Mouse (Mus musculus) left cerebral cortex, adult 18-20 months (tissue): ENCODE results near the gene Zdhhc8. TPM values are rescaled to one million over a fixed set of nuclear protein-coding genes. Genes with fewer than 3 reads are reported as not detected.
A peak's percentile ranks its signal among the peaks of the same experiment; 100 is the strongest.

Experiments
- DNase-seq, 2 experiments: peaks; one replicate each; pipeline ENCODE4 v3.0.0; 2021 to 2022; ENCODE audit warnings: low spot score in 2 of 2, mixed read lengths in 1 of 2
- long read RNA-seq, 2 experiments: library from polyadenylated mRNA; stranded (forward); transcript quantifications; one replicate each; pipeline ENCODE4 v2.0.0; 2021
- total RNA-seq, 2 experiments: library from RNA; stranded (reverse); gene quantifications; 2 replicates each; pipeline ENCODE4 v1.2.3; 2021

Zdhhc8 gene
- total RNA-seq: 100 to 1,000 TPM; 106 to 124 TPM
- long read RNA-seq, experiment 1, full-length matches to known transcripts: 25 of 82 reads
- long read RNA-seq, experiment 1, partial matches to known transcripts: 21 of 82 reads
- long read RNA-seq, experiment 1, other reads (novel, unspliced or antisense): 36 of 82 reads
- long read RNA-seq, experiment 2, full-length matches to known transcripts: 22 of 76 reads
- long read RNA-seq, experiment 2, partial matches to known transcripts: 16 of 76 reads
- long read RNA-seq, experiment 2, other reads (novel, unspliced or antisense): 38 of 76 reads

DNA sequence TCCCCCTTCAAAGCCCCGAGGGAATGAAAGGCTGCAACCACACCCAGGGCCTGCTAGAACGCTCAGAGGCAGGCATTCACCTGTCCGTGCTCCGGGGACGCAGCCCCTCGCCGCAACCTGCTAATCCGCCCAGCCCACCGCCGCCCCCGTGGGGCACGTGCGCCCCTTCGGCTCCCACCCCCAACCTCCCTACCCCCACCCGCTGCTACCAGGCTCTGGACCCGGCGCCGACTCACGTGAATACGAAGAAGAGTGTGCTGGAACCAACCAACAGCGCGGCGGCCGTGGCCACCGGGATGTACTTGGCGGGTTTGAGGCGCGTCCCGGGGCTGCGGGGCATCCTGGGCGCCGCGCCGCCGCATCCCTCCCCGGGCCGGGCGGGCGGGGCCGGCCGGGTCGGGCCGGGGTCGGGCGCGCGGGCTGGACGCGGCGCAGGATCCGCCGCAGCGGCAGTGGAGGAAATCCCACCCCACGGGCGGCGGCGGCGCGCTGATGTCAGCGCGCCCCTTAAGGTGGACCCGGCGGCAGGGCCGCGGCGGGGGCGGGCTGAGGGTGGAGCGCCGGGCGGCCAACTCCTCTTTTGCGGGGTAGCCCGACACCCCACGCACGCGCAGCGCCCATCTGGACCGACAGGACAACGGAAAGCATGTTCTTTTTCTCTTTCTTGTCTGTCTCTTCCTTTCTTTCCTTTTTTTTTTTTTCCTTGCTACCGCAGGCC lies at the start of gene Zdhhc8:
TSS of gene Zdhhc8 (minus strand) at position 466 of the 718 bp plus-strand sequence.
- DNase-seq: peak; percentile 78 to 86

DNA sequence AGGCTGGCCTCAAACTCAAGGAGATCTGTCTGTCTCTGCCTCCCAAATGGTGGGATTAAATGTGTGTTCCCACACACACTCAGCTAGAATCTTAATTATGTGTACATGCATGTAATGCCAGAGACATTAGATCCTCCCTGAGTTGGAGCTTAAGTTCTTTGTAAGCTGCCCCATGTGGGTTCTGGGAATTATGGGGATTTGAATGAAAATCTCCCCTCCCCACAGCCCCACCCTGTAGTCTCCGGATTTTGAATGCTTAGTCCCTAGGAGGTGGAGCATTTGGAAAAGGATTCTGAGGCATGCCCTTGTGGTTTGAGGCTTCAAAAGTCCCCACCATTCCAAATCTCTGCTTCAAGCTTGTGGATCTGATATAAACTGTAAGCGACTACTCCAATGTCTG lies 40.2 kb upstream of the Zdhhc8 start:
- DNase-seq: no peak

DNA sequence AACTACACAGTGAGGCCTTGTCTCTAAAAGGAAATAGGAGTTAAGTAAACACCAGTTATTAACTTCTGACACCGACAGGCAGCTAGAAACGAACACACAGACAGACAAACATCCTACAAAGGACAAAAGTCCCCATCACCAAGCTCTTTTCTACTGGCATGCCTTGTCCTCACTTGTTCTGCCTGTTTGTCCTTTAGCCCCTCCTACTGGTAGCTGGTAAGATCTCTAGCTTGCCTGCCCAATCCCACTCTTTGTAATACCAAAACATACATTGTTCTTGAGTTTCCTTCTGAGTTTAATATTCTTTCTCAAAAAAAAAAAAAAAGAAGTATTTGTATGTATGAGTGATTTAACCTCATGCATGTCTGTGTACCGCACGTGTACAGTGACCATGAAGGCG lies 33.2 kb upstream of the Zdhhc8 start:
- no peak for DNase-seq

DNA sequence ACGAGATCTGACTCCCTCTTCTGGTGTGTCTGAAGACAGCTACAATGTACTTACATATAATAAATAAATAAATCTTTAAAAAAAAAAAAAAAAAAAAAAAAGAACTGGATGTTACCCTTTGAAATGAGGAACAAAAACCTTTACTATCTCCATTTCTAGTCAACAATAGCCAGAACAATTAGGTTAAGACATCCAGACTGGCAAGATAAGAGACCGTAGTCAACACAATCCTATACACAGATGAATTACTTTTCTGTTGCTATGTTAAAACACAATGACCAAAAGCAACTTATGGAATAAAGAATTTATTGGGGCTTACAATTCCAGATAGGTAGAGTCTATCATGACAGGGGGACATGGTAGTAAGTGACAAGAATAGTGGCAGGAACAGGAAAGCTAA lies 30.1 kb upstream of the Zdhhc8 start:
- DNase-seq: no peak

DNA sequence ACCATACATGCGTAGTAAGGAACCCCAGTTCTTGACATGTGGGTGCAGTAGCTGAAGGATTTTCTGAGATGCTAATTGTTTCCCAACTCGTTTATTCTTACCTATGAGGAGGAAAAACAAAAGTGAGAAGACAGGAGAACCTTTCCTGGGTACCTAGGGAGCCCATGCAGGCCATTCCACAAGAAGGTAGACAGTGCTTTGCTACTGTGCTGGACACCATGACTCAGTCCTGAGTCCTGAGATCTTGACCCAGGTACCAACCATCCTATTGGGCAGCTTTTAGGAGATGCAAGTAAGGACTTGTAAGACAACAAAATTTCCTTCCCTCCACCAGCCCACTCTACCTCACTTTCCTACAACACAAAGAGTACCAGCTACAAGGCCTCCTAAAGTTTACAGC lies 23.3 kb upstream of the Zdhhc8 start, which contains the start of gene Gm49776:
TSS of gene Gm49776 (minus strand) at position 101 of the 400 bp plus-strand sequence.
- DNase-seq: no peak

DNA sequence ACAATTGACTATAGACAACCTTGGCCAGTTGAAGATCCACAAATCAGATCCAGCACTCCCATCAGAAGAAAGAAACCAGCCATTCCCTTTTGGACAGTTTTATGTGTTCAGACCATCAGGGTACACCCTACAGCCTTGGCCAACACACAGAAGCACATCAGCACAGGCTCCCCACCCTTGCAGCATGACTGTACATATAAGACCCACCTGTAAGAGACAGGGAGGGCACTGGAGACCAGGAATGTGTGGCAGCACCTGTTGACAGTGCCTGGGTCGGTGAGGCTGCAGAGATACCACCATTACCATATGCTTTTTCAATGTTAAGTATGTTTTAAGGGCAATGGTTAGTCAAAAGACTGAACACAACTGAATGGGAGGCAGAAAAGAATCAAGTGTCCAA lies 18.9 kb upstream of the Zdhhc8 start:
- DNase-seq: no peak

DNA sequence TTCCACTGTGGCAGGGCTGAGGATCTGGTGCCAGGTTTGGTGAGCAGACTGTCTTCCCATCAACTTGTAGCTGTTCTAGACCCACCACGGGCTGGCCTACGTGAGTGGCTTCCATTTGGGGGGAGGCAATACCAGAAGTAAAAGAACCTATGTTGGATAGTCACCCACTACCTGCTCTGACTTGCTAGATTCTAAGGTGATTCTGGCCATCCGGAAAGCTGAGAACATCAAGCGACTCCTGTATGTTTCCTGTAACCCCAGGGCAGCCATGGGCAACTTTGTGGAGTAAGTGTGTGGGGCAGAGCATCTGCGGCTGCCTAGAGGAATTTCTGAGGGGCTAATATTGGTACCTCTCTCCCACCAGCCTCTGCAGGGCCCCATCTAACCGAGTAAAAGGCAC lies 17.8 kb upstream of the Zdhhc8 start:
- no peak for DNase-seq

DNA sequence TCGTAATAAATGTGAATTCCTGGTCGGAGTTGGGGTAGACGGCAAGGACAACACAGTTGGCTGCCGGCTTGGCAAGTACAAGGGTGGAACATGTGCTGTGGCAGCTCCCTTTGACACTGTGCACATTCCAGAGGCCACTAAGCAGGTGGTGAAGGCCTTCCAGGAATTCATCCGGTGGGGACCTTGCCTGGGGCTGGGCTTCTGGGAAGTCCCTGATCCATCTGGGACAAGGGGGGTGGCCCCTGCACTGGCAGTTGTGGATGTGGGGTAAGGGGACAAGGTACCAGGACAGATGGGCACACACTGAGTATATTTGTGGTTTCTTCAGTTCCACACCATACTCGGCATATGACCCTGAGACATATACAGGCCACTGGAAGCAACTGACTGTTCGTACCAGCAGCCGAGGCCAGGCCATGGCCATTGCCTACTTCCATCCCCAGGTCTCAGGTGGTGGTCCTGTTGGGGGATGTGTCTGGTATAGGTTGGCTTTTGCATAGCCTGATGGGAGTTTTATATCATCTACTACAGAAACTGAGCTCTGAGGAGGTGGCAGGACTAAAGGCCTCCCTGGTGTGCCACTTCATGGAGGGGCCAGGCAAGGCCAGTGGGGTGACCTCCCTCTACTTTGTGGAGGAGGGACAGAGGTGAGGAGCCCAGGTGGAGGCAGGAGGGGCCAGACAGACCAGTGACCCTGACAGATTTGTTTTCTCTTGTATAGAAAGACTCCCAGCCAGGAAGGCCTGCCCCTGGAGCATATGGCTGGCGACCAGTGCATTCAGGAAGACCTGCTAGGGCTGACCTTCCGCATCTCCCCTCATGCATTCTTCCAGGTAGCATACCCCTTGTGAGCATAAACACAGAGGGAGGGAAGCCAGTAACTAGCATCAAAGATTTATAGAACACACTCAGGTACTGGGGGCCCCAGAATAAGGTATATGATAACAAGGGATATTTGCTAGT lies 16.2 kb upstream of the Zdhhc8 start:
- DNase-seq: no peak

DNA sequence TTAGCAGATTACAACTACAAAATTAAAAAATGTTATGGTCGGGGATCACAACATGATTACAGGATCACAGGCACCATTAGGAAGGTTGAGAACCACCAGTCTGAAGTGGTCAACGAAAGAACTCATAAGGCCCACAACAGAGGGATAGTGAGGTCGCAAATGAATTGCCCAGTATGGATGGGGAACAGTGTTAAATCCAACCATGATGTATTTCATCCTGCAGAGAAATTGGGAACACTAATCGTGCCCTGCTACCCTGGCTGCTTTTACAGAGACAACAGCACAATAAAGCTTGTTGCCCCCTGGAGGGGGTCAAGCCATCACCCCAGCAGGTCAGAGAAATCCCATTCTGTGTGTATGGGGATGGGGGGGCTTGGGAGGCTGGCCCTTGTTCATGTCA lies 15.3 kb upstream of the Zdhhc8 start:
- DNase-seq: no peak

DNA sequence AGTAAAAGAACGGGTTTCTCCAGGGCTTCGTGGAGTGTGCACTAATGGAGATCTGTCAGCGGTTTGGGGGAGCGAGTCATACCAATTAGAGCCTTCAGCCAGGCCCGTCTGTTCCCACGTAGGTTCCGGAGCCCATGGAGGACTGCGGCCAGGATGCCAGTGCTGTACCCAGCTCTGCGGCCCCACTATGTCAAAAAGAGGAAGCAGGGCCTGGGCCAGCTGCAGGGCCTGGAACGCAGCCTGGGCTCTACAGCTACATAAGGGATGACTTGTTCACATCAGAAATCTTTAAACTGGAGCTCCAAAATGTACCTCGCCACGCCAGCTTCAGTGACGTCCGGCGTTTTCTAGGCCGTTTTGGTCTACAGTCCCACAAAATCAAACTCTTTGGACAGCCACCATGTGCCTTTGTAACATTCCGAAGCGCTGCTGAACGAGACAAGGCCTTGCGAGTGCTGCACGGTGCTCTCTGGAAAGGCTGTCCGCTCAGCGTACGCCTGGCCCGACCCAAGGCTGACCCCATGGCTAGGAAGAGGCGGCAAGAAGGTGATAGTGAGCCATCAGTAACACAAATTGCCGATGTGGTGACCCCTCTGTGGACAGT lies 14.5 kb upstream of the Zdhhc8 start:
- peak; percentile 34 to 43 for DNase-seq

DNA sequence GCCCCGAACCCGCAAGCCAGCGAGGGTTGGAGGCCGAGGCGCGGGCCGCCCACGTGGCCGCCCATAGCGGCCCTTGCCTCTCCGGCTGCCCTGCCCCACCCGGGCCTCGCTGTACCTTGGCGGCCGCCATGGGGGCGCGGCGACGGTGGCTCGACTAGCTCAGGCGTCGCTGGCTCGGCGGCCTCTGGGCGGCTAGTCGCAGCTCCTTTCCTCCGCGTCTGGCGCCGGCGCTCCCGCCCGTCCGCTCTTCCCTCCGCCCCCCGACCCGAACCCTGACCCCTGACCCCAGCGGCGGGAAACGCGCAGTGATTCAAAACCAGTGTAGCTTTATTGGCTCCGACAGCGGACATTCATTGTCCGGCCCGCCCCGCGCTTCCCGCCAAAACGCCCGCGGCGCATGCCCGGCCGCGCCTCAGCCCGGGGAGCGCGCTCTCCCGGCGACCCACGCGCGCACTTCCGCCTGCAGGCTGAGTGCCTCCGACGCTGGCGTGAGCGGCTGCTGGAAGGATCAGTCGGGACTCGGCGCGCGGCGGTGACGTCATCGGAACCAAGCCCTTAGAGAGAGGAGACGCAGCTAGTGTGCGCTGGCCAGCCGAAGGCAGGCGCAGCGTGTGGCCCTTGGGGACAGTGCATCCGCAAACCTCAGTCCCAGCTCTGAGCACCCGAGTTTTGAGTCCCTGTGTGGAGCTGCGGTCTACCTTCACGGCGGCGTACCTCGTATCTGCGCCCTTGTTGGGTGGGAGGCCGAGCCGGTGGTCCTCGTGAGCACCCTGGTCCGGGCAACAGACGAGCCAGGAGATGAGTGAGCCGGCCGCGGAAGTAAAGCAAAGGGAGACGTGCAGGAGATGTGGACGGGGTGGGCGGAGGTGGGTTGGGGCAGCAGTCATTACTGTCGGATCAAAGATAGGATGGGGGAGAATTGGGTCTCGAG lies 13.8 kb upstream of the Zdhhc8 start, which contains the start of the genes Trmt2a and Ranbp1:
TSS of gene Trmt2a (plus strand) at position 247 of the 931 bp plus-strand sequence.
TSS of gene Ranbp1 (minus strand) at position 300 of the 931 bp plus-strand sequence.
- DNase-seq: peak; percentile 99

DNA sequence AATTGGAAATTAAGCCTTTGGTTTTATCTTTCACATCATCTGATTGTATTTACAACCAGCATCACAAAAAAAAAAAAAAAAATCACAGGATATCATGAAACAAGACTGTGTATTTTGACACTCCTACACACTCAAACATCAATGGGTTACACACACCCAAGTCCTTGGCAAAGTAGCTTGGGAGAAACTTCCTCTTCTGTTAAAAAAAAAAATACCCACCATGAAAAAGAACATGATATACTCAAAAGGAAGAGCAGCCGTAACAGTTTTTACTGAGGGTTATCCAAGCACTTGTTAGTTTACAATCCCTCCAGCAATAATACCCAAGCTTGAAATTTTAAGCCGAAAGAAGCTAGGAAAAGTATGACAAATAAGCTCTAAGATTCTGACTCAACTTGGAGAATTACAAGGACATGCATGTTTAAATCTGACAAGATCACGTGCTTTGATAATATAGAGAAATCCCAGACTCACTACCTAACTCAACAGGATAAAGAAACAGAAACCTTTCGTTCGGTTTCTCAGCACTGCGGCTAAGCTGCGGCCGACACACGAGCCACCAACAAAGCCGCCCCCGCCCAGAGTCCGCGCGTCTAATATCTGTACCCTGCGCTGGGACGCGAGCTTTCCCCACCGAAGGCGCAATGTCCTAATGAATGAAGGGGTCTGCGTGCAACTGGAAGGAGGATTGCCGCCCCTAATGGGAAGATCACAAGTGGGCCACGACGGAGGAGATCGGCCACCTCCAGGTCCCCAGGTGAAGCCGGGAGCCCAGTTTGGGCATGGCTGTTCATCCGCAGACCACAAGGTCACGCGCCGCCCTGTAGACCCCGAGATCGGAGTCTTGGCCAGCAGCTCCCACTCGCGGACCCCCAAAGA lies 12.8 kb upstream of the Zdhhc8 start:
- DNase-seq: no peak

DNA sequence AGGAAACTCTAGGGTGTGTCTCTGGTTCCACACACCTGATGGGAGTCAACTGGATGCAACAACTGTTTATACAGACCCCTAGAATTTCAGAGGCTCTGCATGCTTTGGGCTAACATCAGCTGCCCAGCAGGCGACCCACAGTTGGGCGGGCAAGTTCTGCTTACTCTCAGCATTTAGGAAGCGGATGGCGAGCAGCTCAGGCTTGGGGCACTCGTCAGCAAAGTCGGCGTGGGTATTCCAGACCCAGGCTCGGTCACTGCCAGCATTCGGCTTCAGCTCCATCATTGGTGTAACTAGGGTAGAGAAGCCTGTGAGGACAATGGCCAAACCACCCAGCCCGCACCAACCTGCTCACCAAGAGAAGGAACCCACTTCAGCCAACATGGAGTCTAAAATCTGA lies 6.6 kb upstream of the Zdhhc8 start:
- no peak for DNase-seq

DNA sequence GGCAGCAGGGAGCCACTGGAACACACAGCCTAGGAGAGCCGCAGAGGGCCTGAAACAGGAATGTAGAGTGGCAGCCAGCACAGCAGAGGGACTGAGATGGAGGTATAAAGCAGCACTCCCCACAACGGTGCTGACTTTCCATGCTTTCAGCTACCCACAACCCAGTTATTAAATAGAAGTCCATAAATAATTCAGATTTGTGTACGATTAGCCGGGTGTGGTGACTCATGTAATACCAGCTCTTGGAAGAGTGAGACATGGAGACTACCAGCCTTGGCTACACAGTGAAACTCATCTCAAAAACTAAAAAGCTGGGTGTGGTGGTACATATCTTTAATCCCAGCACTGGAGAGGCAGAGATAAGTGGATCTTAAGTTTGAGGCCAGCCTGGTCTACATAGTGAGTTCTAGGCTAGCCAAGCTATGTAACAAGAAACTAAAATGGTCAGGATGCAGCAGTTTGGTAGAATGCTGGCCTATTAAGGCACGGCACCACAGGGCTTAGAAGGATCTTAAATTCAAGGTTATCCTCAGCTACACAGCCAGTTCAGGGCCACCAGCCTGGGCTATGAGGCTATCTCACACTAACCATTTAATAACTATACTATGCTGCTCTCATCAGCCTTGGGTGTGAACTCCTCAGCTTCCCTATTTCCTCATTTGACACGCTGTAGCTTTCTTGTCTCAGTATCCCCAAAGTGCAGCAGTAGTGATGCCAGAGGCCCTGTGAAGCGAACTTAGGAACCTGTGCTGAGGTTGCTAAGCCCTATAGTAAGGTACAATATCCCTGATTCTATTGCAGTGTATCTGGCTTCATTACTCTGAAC lies 2.0 kb upstream of the Zdhhc8 start:
- no peak for DNase-seq

DNA sequence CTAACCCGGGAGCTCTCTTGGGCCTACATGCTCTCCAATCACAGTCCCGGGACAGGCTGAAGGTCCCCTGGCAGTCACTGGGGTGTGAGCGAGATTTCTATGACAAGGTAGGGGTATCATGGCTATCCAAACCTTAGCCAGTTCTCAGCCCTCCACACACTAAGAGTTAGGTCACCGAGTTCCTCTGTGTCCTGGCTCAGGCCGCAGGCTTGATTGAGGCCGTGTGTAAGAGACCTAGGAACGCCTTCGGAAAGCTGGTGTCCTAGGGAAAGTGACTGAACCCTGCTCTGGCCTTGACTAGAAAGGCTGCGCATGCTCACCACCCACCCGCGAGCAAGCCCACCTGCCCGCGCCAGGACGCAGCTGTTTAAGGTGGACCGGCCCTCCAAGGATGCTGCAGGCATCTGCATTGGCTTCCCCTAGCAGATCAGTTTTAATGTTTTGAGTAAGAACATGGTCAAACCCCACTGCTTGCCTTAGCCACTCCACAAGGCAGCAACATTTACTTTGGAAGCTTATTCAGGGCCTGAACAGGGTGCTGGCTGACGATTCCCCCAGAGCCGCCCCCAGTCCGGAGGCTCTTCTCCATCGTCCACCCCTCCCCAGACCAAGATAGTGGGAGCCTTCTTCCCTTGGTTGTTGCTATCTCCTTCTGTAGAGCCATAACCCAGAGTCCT lies 591 bp upstream of the Zdhhc8 start:
- DNase-seq: peak; percentile 64 to 76

DNA sequence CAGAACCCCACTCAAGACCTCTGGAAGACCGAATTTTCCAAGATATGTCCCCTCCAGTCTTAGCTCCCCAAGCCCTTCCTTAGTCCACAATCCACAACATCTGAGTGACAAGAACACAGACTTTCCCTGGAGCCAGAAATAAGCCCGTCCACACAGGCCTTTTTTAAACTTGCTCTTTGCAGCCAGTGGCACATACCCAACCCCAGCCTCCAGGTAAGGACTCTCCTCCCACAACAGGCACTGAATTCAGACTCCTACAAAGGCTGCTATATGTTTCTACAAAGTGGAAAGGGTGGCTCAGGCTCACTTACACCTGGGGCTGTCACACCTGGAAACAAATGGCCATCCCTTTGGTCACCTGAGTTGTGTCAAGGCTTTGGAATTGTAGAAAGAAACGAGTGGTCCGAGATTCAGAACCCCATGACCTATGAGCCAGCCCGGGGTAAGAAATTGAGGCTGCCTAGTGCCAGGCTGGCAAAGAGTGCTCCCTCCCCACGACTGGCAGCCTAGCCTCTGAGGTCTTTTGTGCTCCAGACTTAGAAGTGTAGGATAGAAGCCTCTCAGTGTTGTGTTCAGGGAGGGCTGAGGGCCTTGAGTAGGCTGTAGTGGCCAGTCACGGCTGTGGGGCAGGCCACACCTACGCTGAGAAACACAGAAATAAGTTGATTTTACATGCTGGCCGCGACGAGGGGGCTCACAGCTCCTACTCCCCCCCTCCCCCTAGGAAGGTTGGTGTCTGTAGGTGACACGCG lies 841 bp downstream of the Zdhhc8 start:
- no peak for DNase-seq

DNA sequence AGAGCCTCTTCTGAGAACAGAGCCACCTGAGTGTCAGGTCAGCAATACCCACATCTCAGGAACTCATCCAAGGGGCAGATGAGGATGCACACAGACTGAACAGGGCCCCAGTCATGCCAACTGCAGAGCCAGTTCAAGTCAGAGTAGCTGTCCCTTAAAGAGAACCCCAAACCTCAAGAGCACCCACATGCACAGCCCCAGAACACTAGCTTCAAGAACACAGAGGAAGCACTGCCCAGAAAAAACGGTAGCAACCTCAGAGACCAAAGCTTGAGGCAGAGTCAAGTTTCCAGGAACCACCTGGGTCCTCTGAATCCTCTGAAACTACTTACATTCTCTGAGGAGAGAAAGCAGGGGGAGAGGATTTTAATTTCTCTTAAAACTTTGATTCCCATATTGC lies 1.5 kb downstream of the Zdhhc8 start:
- no peak for DNase-seq
